Mouse (Mus musculus): ENCODE measurements around the gene Srgn. TPM values are rescaled to one million over a fixed set of nuclear protein-coding genes. Genes with fewer than 3 reads are reported as not detected.

Srgn gene
- total RNA-seq (2021), result 30.1 and 36.4 TPM in 2 replicates
- long read RNA-seq, transcript Srgn-201 (3 exons, 938 nt), result major isoform, 9 of 10 reads
- long read RNA-seq, partial matches to known transcripts, result 1 of 10 reads
- long read RNA-seq, other reads (novel, unspliced or antisense), result 0 of 10 reads

- no peak for DNase-seq
Observed at GRCm38 (mm10) chr10:62527351-62527750, at the start of gene Srgn. TSS of gene Srgn (minus strand) at chr10:62527451.

GRCm38 (mm10) chr10:62575001-62575400 lies 47.8 kb upstream of the Srgn start:
- DNase-seq, result no peak

- no peak for DNase-seq
Observed at GRCm38 (mm10) chr10:62570126-62570871, 43.0 kb upstream of the Srgn start.

- DNase-seq, result no peak
Observed at GRCm38 (mm10) chr10:62568861-62569260, 41.6 kb upstream of the Srgn start.

- DNase-seq, result no peak
Observed at GRCm38 (mm10) chr10:62557736-62558135, 30.5 kb upstream of the Srgn start.

GRCm38 (mm10) chr10:62556558-62556901 lies 29.3 kb upstream of the Srgn start:
- DNase-seq, result no peak

- no peak for DNase-seq
Observed at GRCm38 (mm10) chr10:62555705-62556557, 28.7 kb upstream of the Srgn start.

- no peak for DNase-seq
Observed at GRCm38 (mm10) chr10:62553611-62554091, 26.4 kb upstream of the Srgn start.

GRCm38 (mm10) chr10:62550787-62551300 lies 23.6 kb upstream of the Srgn start:
- DNase-seq, result no peak

GRCm38 (mm10) chr10:62549523-62550166 lies 22.4 kb upstream of the Srgn start:
- peak; percentile 67 for DNase-seq

- no peak for DNase-seq
Observed at GRCm38 (mm10) chr10:62546441-62546840, 19.2 kb upstream of the Srgn start.

- DNase-seq, result no peak
Observed at GRCm38 (mm10) chr10:62545759-62546158, 18.5 kb upstream of the Srgn start.

- no peak for DNase-seq
Observed at GRCm38 (mm10) chr10:62544316-62544715, 17.1 kb upstream of the Srgn start.

- no peak for DNase-seq
Observed at GRCm38 (mm10) chr10:62543399-62543808, 16.2 kb upstream of the Srgn start.

- no peak for DNase-seq
Observed at GRCm38 (mm10) chr10:62542928-62543327, 15.7 kb upstream of the Srgn start.

- no peak for DNase-seq
Observed at GRCm38 (mm10) chr10:62542507-62542906, 15.3 kb upstream of the Srgn start.

GRCm38 (mm10) chr10:62541499-62541898 lies 14.2 kb upstream of the Srgn start:
- no peak for DNase-seq

- DNase-seq, result no peak
Observed at GRCm38 (mm10) chr10:62540800-62541199, 13.5 kb upstream of the Srgn start.

- no peak for DNase-seq
Observed at GRCm38 (mm10) chr10:62534509-62534908, 7.3 kb upstream of the Srgn start.

GRCm38 (mm10) chr10:62532832-62533231 lies 5.6 kb upstream of the Srgn start:
- DNase-seq, result no peak

- DNase-seq, result peak; percentile 61
Observed at GRCm38 (mm10) chr10:62530183-62530582, 2.9 kb upstream of the Srgn start.

- DNase-seq, result no peak
Observed at GRCm38 (mm10) chr10:62522346-62522950, 4.8 kb downstream of the Srgn start.

Data from adrenal gland, postnatal 25 days (tissue).